Mouse (Mus musculus) common myeloid progenitor, adult 5-6 weeks (primary cell): Measurements from ENCODE around the gene Selp. TPM values are rescaled to one million over a fixed set of nuclear protein-coding genes. Genes with fewer than 3 reads are reported as not detected.

Experiments used
- ATAC-seq: replicated peaks from 2 replicates; pipeline ENCODE4 v1.8.0; 2016; ENCODE audit warnings: low read depth, mild to moderate bottlenecking, moderate TSS enrichment, inconsistent platforms; ENCODE audit not compliant: poor library complexity, severe bottlenecking
- total RNA-seq: library from RNA; stranded (forward); fragments of 200-1000, 187-1606 nt; gene quantifications from 2 replicates; pipeline ENCODE4 v1.2.3, GENCODE M21; 2017

The Selp gene
- total RNA-seq: 5.2 and 5.9 TPM in 2 replicates

DNA sequence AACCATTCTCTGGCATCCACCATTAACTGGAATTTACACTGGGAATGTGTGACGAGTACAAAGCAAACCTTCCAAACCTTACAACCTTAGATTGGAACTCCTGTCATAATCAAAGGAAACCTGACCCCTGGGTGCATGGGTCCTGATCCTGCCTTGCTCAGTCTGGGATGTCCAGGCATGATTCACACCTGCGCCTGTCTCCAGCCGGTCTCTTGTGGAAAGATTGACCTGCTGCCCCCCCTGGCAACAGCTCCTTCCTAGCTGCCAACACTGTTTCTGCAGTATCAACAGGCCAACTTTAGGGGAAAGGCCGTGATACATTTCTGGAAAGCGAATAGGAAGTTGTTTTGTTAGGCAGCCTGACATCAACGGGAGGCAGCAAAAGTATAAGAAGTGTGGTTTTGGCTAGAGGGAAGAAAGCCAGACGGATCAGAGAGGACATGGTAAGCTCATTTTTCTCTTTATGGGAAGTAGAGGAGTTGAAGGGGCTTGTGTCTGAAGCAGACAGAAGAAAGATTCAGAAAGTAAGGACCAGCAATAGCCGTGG lies at the start of gene Selp:
Selp (plus strand) TSS at position 318 of the 547 bp plus-strand sequence.
- peak; percentile 50 for ATAC-seq

DNA sequence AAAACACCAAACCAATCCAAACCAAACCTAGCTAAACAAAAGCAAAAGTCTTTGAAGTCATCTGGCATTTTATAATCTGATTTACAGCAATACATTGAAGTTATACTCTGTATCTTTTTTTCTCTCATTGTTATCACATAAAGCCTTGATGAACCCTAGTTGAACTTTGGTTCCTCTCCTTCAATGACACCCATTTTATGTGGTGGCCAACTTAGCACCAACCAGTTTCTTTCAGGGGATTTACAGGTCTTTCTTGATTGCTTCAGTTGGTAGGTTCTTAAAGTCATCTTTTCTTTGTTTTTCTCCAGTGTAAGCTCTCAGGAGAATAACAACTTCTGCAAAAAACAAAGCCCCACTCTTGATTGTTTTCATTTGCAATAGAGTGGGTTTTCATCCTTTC lies 45.8 kb upstream of the Selp start:
- ATAC-seq: no peak

DNA sequence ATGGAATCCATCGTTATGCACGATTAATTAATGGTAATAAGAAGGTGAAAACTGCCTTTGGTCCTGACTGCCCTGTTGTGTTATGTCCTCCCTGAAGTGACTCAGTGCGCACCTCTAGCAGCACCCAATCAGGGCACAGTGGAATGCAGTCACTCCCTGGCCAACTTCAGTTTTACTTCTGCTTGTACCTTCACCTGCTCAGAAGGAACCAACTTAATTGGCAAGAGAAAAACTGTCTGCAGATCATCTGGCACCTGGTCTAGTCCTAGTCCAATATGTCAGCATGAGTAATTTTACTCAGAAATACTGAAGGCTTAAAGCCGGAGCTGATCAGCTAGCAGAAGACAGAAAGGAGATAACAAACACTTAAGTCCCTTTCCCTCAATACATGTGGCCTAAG lies 44.6 kb upstream of the Selp start:
- no peak for ATAC-seq

DNA sequence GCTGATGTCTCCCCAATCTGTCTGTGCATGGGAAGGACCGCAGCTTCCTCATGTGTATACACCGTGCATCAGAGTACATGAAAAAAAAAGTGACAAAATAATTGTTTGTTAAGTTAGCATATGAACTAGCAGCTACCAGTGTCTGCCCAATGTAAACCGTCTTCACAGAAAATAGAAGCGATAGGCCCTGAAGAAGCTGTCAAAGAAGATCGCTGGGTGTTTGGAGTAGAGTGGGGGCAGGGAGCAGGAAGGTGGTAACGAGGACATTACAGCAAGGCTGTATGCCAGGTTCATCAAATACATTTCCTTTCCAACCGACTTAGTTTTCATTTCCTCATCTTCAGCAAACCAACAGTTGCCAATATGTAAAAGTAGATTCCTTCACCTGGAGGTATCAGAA lies 44.0 kb upstream of the Selp start:
- ATAC-seq: peak; percentile 16; the same call in 1 of the 2 replicates

DNA sequence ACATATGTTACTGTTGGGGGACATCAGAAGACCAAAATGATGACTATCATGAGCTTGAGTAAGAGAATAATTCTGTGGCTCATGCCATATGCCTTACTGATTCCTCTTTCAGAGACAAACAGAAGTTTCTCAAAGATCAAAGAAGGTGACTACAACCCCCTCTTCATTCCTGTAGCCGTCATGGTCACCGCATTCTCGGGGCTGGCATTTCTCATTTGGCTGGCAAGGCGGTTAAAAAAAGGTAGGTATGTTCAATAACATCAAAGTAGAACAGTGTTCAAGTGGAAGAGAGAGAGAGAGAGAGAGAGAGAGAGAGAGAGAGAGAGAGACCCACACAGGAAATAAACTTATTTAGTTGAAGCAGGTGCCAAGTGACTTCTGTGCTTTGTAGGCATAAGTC lies 43.1 kb upstream of the Selp start:
- no peak for ATAC-seq

DNA sequence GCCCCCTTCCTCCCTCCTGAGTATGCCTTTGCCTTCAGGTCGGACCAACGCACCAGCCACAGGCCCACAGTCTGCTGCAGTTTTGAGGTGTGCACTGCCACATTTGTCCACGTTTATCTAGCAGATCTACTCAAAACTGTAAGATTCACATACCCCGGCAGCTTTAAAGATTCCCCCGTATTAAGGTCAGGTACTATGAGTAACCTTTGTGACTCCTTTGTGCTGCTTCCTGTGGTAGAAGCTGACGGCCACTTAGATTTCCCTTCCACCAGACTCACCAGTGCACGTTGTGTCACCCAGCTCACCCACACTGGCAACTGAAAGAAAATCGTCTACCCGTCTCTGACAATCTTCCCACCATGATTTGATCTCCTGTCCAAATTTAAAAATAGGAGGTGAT lies 42.0 kb upstream of the Selp start:
- no peak for ATAC-seq

DNA sequence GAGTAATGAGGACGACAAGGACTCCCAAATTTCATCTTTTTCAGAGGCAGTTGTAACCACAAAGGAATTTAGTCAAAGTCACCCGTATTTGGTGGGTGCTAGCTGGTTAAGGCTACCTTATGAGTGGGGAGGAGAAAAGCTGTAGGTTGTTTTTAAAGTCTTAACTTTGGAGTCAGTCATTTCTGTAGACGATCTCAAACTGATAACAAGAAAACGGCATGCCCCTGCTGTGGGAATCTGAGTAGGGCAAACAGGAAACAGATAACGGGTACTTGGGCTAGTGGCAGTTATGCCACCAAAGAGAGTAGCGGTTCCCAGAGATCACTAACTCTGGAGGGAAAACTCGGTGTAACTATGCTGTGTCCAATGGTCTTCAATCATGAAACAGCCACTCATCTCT lies 41.3 kb upstream of the Selp start:
- no peak; the same call in 1 of the 2 replicates for ATAC-seq

DNA sequence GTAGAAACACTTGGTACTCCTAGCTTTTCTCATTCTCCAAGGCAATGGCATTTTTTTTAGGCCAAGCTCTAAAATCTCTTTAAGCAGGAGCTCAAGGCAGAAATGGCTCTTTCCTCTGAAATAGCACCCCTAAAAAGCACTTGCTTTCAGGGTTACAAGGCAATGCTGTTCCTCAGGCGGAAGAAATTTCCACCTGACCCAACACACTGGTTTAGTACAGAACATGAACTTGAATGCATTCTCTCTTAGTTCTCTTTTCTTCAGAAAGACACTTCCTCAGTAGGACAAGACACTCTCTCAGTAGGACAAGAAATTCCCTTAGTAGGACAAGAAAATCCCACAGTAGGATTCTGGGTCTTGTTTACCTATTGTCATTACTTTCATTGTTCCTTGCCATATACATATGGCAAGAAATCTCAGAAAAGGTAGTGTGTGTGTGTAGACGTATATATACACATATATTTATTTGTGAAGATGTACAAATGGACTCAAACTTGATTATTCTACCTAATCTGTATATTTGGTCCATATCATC lies 40.4 kb upstream of the Selp start:
- no peak for ATAC-seq

DNA sequence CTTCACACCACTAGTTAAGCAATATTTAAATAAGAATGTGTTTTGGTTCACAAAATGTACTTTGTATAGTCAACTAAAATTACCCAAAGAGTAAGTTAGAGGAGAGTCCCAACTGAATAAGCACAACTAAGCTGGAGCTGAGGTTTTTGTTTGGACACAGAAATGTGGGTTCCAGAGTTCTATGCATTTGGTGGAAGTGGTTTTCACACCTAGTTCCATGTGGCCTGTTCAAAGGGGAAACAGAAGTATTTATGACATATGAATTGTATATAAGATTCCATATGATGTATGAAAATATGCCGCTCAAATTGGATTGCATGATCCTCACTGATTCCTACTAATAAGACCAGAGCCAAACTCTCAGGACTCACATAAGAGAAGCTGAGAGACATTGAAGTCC lies 39.6 kb upstream of the Selp start:
- ATAC-seq: no peak

DNA sequence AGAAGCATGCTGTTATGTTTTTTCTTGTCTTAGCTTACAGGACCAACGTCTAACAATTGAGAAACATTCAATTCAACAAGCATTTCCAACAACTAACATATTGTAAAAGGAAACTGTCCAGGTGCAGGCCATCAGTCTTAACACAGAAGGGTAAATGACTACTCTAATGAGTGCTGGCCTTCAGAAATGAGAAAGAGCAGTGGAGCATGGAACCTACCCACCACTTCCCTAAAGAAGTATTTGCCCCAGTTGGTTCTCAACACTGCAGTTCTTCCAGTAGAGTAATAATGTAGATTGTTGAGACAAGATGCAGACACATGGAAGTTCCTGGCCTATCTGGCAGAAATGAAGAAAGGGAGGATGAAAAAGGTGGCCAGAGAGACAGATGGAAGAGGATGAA lies 38.6 kb upstream of the Selp start:
- ATAC-seq: no peak

DNA sequence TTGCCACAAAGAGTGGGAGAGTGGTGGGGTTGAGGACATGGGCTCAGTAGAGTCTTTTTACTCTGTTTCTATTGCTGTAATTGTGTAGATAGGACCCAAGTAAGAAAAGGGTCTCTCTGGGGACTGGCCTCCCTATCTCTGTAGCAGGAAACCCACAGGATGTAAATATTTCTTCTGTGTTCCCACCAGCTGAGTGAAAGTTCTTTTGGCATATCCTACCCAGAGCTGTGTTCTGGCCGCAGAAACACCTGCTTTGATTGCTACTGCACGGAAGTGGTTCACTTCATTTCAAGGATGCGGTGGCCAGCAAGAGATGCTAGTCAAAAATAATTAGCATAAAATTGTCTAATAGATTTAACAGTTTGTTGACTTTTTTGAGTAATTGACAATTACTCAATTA lies 38.0 kb upstream of the Selp start:
- peak; percentile 63 for ATAC-seq

DNA sequence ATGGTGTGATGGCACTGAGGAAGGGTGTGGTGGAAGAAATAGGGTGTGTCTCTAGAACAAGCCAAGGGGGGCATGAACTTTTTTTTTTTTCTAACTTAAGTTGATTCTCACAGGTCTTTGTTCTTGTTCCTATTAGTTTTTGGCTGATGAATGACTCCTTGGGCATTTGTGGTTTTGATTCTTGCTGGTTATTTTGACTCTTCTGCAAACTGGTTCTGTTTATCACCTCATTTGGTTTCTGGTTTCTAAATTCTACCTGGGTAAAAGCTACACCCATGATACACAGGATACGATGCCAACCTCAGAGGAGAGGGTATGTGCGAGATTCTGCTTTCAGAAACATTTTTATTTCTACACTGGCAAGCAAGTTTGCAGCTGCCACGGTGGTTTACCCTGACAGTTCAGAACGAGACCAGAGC lies 36.7 kb upstream of the Selp start:
- peak; percentile 18 for ATAC-seq

DNA sequence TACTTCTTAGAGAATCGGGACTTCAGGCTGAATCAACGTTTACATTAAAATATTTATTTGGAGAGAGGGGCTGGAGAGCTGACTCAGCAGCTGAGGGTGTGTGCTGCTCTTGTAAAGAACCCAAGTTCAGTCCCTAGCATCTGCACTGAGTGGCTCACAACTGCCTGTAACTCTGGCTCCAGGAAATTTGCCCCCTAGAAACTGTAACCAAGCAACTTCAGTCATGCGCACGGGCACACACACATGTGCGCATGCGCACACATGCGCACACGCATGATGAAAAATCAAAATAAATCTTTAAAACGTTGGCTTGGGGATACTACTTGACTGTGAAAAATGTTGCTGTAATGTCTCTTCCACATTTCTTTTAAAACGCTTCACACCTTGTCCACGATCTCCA lies 36.0 kb upstream of the Selp start:
- no peak for ATAC-seq

DNA sequence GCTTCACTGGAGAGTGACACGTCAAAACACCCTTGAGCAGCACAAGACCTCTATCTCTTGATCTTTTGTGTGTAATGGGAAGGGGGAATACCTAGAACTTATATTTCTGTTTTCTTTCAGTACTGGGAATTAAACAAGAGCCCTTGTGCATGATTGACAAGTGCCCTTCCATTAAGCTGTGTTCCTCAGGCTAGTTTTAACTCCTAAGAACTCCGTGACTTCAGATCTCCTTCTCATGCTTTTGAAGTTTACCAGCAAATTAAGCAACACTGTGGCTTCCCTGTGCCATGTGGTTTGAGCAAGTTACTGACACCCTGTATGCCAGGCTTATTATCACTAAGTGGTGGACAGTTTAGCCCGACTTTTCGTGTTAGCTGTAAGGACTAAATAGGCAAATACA lies 32.0 kb upstream of the Selp start:
- peak; percentile 42 for ATAC-seq

DNA sequence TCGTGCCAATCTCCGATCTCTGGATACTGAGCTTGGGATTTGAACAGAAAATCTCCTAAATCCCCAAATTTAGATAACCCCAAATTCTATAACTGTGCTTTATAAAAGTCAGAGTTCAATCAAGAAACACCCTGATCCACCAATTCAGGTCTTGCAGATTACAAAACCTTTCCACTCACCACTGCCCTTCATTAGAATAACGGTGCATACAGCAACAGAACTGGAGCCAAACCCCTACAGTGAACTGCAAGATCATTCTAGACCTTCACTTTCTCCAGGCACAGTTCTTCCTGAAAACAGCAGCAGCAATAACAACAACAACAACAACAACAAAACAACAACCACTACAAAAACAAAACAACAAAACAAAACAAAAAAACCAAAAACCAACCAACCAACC lies 28.3 kb upstream of the Selp start:
- 0 out of 2 replicates have a peak, but pooled peaks have one; percentile 22 for ATAC-seq

DNA sequence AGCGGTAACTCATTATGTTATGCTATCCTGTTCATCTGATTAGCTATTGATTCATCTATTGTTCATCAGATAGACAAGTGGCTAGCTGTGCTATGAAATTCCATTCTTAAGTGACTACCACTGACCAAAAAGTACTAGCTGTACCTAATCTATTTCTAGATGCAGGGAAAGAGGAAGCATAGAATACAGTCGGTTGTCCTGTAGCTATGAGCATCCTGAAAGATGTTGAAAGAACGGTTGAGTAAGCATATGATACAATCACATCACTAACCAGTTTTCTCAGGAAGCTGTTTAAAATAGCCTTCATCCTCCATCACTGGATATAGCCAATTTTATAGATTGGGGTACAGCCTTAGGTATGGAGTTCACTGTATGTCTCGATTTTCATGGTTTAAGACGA lies 27.2 kb upstream of the Selp start:
- ATAC-seq: peak; percentile 77

DNA sequence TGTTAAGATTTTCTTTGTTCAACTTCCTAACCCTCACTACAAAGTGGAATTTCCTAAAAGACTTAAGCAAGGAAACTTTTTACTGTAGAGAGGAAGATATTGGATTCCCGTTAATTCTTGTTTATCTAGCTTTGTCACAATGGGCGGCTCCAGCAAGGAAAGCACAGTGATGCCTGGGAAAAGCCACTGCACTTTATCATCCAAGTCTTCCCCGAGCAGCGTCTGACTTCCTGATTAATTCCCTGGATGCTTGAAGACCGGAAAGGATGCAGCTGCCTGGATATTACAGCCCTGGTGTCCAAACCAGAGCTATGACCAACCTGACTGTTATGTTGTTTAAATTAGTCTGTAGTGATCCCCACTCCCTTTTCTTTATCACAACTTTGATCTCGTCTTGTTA lies 18.3 kb upstream of the Selp start:
- no peak for ATAC-seq

DNA sequence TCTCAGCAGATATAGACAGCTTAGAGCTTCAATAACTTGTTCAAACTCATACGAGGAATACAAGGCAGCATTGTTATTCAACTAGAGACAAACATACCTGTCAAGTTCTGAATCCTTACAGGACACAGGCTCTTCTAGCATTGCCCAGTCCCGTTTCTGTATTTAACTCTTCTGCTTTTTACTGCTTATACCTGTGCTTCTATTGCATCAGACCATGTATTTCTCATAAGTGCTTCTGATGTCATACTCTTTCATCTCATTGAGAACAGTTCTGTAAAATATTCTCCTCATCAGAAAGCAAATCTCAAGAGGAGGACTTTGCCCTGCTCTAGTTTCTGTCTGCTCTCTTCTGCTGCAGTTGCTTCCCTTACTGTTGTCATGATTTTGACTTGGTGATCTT lies 17.2 kb upstream of the Selp start:
- ATAC-seq: no peak

DNA sequence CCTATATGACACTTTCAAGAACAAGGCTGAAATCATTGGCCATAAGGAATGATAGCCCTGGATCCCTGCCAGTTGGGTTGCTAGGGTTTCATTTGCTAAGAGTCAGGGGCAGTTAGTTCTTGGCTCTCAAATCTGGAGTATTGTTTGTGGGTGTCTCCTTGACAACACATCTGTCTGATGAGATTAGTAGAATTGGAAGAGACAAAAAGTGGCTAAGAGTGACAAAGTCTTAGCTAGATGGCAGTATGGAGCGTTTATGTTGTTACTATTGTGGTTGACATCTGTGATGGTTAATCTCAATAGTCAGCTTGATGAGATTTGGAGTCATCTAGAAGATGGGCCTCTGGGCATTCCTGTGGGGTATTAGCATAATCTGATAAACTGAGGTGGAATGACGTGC lies 16.7 kb upstream of the Selp start:
- peak; percentile 58 for ATAC-seq

DNA sequence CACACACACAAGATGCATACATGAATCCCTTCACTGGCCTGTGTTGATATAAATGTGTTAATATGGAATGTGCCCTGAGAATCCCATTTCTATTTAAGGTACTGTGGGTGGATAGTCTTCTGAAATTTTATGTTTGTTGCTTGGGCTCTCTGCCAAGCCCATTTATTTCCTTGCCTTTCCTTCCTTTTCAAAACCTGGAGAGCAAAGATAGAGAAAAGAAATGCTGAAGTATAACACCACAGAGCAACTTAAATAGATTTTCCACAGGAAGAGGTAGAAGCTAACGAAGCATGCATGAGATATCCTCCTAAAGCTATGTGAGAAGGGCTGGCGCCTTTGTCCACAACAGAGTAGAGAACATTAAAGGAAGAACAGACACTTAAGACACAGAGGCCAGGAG lies 5.3 kb upstream of the Selp start:
- ATAC-seq: peak; percentile 91

DNA sequence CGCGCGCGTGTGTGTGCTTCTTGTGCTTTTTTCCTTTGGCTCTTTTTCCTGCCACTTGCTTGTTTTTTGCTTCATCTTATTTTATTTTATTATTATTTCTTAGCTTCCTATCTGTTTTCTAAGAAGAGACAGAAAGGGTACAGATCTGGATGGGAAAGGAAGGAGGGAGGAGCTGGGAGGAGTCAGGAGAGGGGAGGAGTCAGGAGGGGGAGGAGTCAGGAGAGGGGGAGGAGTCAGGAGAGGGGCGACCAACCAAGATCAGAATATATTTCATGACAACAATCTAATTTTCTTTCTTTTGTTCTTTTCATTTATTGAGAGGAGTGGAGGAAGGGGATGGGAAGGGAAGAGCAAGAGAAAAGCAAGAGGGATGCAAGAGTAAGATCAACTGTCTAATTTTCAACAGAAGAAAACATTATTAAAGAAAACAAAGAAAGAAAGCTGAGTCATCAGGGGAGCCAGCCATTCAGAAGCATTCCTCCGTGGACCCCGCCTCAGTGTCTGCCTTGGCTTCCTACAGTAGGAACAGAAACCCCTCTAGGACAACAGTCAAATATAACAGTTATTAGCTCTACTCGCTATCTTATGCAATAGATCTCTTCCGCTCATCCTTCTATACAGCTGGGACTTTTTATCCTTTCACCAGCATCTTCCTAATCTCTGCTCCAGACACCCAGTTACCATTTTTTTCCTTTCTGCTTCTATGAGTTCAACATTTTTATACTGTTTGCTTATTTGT lies 4.3 kb upstream of the Selp start:
- ATAC-seq: no peak

DNA sequence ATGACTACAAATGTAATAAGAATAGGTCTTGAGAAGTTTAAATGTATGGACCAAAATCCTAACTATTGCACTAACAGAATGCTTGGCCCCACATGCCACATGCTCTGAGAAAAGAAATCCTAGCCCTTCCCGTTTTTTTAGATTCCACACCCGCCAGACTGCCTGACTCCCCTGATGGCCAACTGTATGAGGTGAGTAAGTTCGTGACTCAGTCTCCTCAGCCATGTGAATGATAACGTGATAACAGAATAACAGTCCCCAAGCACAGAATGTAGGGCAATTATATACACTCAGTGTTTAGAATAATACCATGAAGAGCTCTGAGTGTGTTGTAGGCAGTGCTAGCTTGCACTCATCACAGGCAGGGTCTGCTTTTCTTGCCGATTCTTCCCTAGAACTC lies 784 bp upstream of the Selp start:
- ATAC-seq: no peak
